Mouse (Mus musculus): ENCODE results near the gene Ogfod1. TPM values are rescaled to one million over a fixed set of nuclear protein-coding genes. Genes with fewer than 3 reads are reported as not detected.
A peak's percentile ranks its signal among the peaks of the same experiment; 100 is the strongest.

Gene Ogfod1
- polyA plus RNA-seq, 1 experiment = 4.1 TPM

GRCm38 (mm10) chr8:94098081-94098974 is 61.3 kb downstream of the Ogfod1 start, which contains the start of gene Bbs2:
TSS of gene Bbs2 (minus strand) at chr8:94098928.
- no peaks in the 10 kb centered on the region for H3K27me3 ChIP-seq (ENCODE audit: control insufficient read depth, insufficient read depth, low read length)
- peak within 1 kb of the TSS; percentile 86 for H3K4me3 ChIP-seq (ENCODE audit: extremely low read depth, insufficient read depth, insufficient read length)
- WGBS = 3% methylated on average over 61 of the region's 61 CpGs
- H3K4me1 ChIP-seq (ENCODE audit: control insufficient read depth, insufficient read depth, insufficient read length) = peaks cover 2% of the 10 kb centered on the region; the same call in 1 of the 2 replicates
- peak; percentile 92 for TF ChIP-seq POLR2A (IDR thresholded peaks at IDR 0.05; ENCODE audit: low read depth, low read length)
- TF ChIP-seq CTCF (IDR thresholded peaks at IDR 0.05; ENCODE audit: extremely low read depth, insufficient read depth, insufficient read length, insufficient replicate concordance) = no peak
- peak within 1 kb of the TSS; percentile 81 for H3K27ac ChIP-seq (ENCODE audit: insufficient read depth, low read length)
- peak; percentile 99 to 100 for DNase-seq (ENCODE audit: low read depth in 1 of 2, low spot score in 2 of 2)
- no peaks in the 10 kb centered on the region for H3K36me3 ChIP-seq (ENCODE audit: control insufficient read depth, insufficient read depth, low read length)

- Histone ChIP-seq H3K4me1 (ENCODE audit: control insufficient read depth, insufficient read depth, insufficient read length) (peaks cover 2% of the 10 kb centered on the region; the same call in 1 of the 2 replicates), H3K27ac (ENCODE audit: insufficient read depth, low read length) (no peak overlapping the region), H3K36me3 (ENCODE audit: control insufficient read depth, insufficient read depth, low read length) (no peaks in the 10 kb centered on the region), H3K4me3 (ENCODE audit: extremely low read depth, insufficient read depth, insufficient read length) (no peak overlapping the region), H3K27me3 (ENCODE audit: control insufficient read depth, insufficient read depth, low read length) (no peaks in the 10 kb centered on the region)
- DNase-seq (ENCODE audit: low read depth in 1 of 2, low spot score in 2 of 2) = no peak
- WGBS = 74% methylated on average over 4 of the region's 4 CpGs
- TF ChIP-seq CTCF (IDR thresholded peaks at IDR 0.05; ENCODE audit: extremely low read depth, insufficient read depth, insufficient read length, insufficient replicate concordance) (no peak), POLR2A (IDR thresholded peaks at IDR 0.05; ENCODE audit: low read depth, low read length) (no peak)
These were observed 62.0 kb downstream of the Ogfod1 start for GRCm38 (mm10) chr8:94098996-94099395.

DNA sequence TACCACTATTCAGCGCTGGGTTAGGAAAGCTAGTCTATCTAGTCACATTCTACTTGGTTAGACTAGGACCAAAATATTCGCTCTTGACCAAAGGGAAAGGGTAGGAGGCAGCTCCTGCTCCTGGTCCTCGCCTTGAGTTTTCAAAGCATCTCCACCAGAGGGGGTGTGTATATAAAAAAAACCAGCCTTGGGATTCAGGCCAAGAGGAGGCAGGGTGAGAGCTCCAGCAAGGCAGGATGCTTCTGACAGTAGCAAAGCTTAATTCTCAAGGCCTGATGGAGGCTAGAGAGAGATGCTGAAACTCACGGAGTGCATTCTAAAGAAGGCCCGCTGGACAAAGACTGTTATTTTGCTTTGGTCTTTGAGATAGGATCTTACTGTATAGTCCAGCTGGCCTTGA is 67.1 kb downstream of the Ogfod1 start:
- no peak for DNase-seq (ENCODE audit: low read depth in 1 of 2, low spot score in 2 of 2)
- WGBS = 54% methylated on average over 5 of the region's 5 CpGs
- TF ChIP-seq POLR2A (IDR thresholded peaks at IDR 0.05; ENCODE audit: low read depth, low read length) = no peak
- TF ChIP-seq CTCF (IDR thresholded peaks at IDR 0.05; ENCODE audit: extremely low read depth, insufficient read depth, insufficient read length, insufficient replicate concordance) = no peak
- Histone ChIP-seq H3K27ac (ENCODE audit: insufficient read depth, low read length) (no peak overlapping the region), H3K27me3 (ENCODE audit: control insufficient read depth, insufficient read depth, low read length) (no peaks in the 10 kb centered on the region), H3K4me1 (ENCODE audit: control insufficient read depth, insufficient read depth, insufficient read length) (no peaks in the 10 kb centered on the region), H3K36me3 (ENCODE audit: control insufficient read depth, insufficient read depth, low read length) (no peaks in the 10 kb centered on the region), H3K4me3 (ENCODE audit: extremely low read depth, insufficient read depth, insufficient read length) (no peak overlapping the region)

- TF ChIP-seq POLR2A (IDR thresholded peaks at IDR 0.05; ENCODE audit: low read depth, low read length) = no peak
- TF ChIP-seq CTCF (IDR thresholded peaks at IDR 0.05; ENCODE audit: extremely low read depth, insufficient read depth, insufficient read length, insufficient replicate concordance) = no peak
- DNase-seq (ENCODE audit: low read depth in 1 of 2, low spot score in 2 of 2) = no peak
- 79% methylated on average over 3 of the region's 3 CpGs for WGBS
These were observed 70.9 kb downstream of the Ogfod1 start for GRCm38 (mm10) chr8:94107871-94108270.

GRCm38 (mm10) chr8:94109396-94109795 is 72.4 kb downstream of the Ogfod1 start:
- Histone ChIP-seq H3K4me1 (ENCODE audit: control insufficient read depth, insufficient read depth, insufficient read length) (no peaks in the 10 kb centered on the region), H3K27ac (ENCODE audit: insufficient read depth, low read length) (no peak overlapping the region), H3K27me3 (ENCODE audit: control insufficient read depth, insufficient read depth, low read length) (no peaks in the 10 kb centered on the region), H3K36me3 (ENCODE audit: control insufficient read depth, insufficient read depth, low read length) (no peaks in the 10 kb centered on the region), H3K4me3 (ENCODE audit: extremely low read depth, insufficient read depth, insufficient read length) (no peak overlapping the region)
- DNase-seq (ENCODE audit: low read depth in 1 of 2, low spot score in 2 of 2) = no peak
- TF ChIP-seq POLR2A (IDR thresholded peaks at IDR 0.05; ENCODE audit: low read depth, low read length) (no peak), CTCF (IDR thresholded peaks at IDR 0.05; ENCODE audit: extremely low read depth, insufficient read depth, insufficient read length, insufficient replicate concordance) (no peak)
- 90% methylated on average over 6 of the region's 6 CpGs for WGBS

More at GRCm38 (mm10) chr8:94107871-94108270, 70.9 kb downstream of the Ogfod1 start:
- Histone ChIP-seq H3K36me3 (ENCODE audit: control insufficient read depth, insufficient read depth, low read length) (no peaks in the 10 kb centered on the region), H3K4me1 (ENCODE audit: control insufficient read depth, insufficient read depth, insufficient read length) (no peaks in the 10 kb centered on the region), H3K27ac (ENCODE audit: insufficient read depth, low read length) (no peak overlapping the region), H3K27me3 (ENCODE audit: control insufficient read depth, insufficient read depth, low read length) (no peaks in the 10 kb centered on the region), H3K4me3 (ENCODE audit: extremely low read depth, insufficient read depth, insufficient read length) (no peak overlapping the region)

DNA sequence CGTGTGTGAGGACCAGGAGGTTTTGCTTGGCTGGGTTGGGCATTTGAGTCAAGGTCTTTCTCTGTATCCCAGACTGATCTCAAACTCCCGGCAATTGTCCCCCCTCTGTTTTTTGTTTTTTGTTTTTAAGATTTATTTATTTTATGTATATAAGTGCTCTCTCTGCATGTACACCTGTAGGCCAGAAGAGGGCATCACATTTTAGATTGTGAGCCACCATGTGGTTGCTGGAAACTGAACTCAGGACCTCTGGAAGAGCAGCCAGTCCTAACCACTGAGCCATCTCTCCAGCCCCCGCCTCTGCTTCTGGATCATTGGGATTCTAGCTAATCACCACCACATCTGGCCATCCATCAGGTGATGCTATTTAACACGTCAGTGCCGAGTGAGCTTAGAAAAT is 72.8 kb downstream of the Ogfod1 start:
- Histone ChIP-seq H3K4me3 (ENCODE audit: extremely low read depth, insufficient read depth, insufficient read length) (no peak overlapping the region), H3K27me3 (ENCODE audit: control insufficient read depth, insufficient read depth, low read length) (no peaks in the 10 kb centered on the region), H3K4me1 (ENCODE audit: control insufficient read depth, insufficient read depth, insufficient read length) (no peaks in the 10 kb centered on the region), H3K36me3 (ENCODE audit: control insufficient read depth, insufficient read depth, low read length) (no peaks in the 10 kb centered on the region), H3K27ac (ENCODE audit: insufficient read depth, low read length) (no peak overlapping the region)
- TF ChIP-seq CTCF (IDR thresholded peaks at IDR 0.05; ENCODE audit: extremely low read depth, insufficient read depth, insufficient read length, insufficient replicate concordance) = no peak
- no peak for TF ChIP-seq POLR2A (IDR thresholded peaks at IDR 0.05; ENCODE audit: low read depth, low read length)
- no peak for DNase-seq (ENCODE audit: low read depth in 1 of 2, low spot score in 2 of 2)
- 91% methylated on average over 5 of the region's 5 CpGs for WGBS
